Mouse (Mus musculus): ENCODE results near the gene Klf16.
"Not testable (repeated sequence)": the region's sequence is repeated elsewhere in the genome, so short reads cannot be mapped to it uniquely, and the experiment has no call there.

Gene Klf16

GRCm38 (mm10) chr10:80605721-80606120, 28.6 kb upstream of the Klf16 start, which contains the start of gene Gm49322:
Gene Gm49322, plus strand, starts transcription at chr10:80606021.
- not testable (repeated sequence) for DNase-seq (ENCODE audit: low spot score)

DNA sequence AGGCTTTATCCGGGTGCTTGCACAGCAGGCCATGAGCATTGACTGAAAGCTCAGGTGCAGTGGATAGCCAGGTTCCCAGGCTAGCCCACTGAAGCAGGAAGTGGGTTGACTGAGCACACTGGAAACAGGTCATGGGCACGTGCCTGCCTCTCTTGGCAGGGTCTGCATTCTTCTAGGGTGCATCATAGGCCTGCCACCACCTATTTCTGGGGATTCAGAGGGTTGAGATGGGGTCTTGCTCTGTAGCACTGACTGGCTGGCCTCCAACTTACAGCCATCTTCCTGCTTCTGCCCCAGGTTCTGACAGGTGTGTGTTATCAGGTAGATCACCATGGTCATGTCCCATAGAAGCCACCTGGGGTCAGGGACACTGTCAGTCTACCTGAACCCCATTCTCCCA, 27.9 kb upstream of the Klf16 start:
- no peak for DNase-seq (ENCODE audit: low spot score)

GRCm38 (mm10) chr10:80604001-80604509, 26.9 kb upstream of the Klf16 start:
- DNase-seq (ENCODE audit: low spot score), result no peak

DNA sequence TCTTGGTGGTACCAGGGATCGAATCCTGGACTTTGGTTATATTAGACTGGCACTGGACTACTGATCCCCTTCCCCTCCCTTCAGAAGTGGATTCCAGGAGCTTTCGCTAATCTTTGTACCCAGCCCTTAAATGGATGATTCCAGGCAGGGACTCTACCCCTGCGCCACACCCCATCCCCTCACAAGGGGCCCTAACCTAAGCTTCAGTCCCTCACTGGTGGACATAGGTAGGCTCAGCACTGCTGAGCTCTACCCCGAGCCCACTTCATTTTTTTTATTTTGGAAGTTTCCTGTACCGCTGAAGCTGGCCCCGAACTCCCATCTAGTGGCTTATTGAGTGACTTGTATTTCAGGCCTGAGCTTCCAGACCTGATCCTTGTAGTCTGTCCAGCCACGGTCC, 26.2 kb upstream of the Klf16 start:
- no peak for DNase-seq (ENCODE audit: low spot score)

DNA sequence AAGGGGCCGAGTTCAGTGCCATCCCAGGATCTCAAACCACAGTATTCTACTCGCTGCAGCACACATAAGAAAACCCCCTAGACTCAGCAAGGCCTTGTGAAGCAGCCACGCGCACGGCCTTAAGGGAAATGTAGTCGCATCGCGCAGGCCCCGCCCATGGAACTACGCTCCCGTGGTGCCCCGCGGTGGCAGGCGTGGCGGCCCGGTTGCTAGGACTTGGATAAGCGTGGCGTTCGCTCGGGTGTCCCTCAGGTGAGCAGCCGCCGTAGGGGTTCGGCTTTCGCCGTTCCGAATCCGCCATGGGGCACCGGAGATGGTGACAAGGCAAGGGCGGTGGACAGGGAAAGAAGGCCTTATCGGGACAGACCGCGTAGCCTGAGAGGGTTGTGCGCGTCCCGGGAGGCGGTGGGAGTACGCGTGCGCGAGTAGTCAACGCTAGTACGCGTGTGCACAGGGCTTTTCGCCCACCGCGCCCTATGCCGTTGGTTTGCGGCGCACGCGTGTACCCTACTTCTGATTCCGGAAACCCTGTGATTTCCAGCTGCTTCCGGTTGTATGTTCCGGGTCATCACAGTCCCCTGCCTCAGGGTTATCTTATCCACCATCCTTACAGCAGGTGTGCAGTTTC, 25.7 kb upstream of the Klf16 start, which contains the start of the genes Scamp4 and Adat3:
Gene Scamp4, plus strand, starts transcription at position 175 of the 628 bp plus-strand sequence.
Gene Adat3, plus strand, starts transcription at position 183 of the 628 bp plus-strand sequence.
- peak; percentile 90 for DNase-seq (ENCODE audit: low spot score)

DNA sequence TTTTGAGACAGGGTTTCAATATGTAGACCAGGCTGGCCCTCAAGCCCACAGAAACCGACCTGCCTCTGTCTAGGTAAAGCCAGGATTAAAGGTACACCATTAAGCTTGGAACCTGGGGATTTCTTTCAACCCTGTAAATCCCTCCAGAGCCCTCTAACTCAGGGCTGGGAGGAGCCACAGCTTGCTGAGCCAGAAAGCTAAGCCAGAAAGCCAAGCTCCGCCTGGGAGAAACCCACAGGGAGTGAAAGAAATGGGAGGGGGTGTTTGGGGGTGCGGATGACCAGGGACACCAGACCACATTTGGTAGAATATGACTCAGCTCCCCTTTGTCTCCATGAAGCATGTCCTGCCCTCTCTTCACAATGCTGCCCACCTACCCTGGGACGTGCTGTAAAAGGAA, 19.2 kb upstream of the Klf16 start:
- DNase-seq (ENCODE audit: low spot score), result no peak

DNA sequence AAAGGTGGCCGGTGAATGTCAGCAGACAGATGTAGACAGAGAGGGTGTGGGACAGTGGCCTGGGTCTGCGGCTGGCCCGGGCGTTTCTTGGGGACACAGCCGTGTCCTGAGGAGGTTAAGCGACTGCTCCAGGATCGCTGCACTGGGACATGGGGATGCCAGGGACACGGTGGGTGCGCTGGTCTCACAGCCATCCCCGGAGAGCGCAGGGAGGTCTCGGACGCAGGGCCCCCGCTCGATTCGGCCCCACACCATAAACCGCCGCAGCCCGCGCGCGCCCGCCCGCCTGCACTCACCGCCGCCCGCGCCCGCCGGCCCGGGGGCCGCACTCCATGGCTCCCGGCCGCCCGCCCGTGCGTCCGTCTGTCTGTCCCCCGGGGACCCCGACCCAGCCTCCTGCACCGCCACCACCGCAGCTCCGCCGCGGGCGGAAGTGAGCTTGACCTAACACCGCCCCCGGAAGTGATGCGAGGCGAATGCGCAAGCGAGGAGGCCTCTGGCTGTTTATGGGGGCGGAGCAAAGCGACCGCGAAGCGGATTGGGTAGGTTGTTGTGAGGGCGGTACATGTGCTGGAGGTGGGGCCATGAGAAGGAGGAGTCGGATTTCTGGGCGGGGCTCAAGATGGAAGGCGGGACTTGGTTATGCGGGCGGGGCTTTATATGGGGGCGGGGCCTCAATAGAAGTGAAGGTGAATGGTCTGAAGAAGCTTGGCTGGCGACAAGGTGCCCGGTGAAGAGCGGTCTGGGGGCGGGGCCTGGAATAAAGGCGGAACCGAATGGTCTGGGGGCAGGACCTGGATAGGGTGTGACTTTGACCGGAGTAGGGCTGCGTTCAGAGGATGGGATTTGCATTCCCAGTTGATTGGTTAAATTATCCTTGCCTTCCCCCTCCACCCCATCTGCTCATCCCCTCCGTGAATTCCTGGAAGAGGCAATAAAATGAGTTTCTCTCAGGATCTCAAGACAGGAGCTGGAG, 13.0 kb upstream of the Klf16 start, which contains the start of gene Abhd17a:
Gene Abhd17a, minus strand, starts transcription at position 463 of the 976 bp plus-strand sequence.
- DNase-seq (ENCODE audit: low spot score), result peak; percentile 90

DNA sequence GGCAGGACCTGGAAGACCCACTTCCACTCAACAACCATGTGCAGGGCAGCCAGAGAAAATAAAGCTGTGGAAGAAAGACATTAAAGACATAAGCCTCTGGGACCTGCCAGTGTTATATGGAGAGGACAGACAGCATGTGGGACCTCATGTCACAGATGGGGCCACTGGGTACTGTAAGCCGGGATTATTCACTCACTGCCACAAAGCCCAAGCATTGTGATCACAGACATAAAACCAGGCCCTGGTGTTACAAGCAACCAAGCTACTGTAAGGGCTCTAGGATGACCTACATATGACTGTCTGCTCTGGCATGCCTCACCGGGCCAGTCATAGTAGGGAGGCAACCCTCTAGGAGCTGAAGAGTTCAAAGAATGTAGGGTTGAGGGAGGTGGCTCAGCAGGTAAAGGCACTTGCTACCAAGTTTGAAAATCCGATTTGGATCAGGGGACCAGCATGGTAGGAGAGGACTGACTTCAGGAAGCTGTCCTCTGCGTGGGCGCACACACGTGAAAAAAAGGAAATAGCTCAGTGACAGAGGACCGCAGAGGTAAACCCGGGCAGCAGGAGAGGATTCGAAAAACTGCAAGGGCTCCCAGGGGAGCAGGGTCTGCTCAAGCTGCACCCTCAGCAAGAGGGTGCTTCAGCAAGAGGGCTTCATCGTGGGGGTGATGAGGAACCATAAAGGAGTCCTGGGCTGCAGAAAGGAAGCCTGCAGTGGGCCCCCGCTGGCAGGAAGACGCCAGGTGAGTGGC, 12.2 kb upstream of the Klf16 start:
- no peak for DNase-seq (ENCODE audit: low spot score)

GRCm38 (mm10) chr10:80587305-80587657, 10.2 kb upstream of the Klf16 start:
- no peak for DNase-seq (ENCODE audit: low spot score)

- no peak for DNase-seq (ENCODE audit: low spot score)
Observed at GRCm38 (mm10) chr10:80586407-80587304, 9.5 kb upstream of the Klf16 start.

- no peak for DNase-seq (ENCODE audit: low spot score)
Observed at GRCm38 (mm10) chr10:80585581-80585980, 8.5 kb upstream of the Klf16 start.

GRCm38 (mm10) chr10:80584642-80585552, 7.8 kb upstream of the Klf16 start:
- DNase-seq (ENCODE audit: low spot score), result no peak

DNA sequence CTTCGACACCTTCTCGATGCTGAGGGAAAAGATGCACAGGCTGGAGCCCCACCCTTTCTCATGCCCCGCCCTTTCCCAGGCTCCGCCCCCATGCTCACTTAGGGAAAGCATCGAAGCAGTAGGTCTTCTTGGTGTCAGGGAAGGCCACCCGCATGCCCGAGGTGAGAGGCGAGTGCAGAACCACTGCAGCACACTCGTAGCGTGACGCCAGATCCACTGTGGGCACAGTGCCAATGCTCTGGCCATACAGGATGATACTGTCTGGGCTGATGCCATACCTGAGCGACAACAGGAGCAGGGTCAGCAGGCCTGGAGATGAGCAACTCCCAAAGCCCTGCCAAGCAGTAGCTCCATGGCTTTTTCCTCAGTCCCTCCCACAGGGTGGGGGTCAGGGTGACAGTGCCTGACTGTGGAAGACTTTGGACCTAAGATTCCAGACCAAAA, 6.9 kb upstream of the Klf16 start:
- DNase-seq (ENCODE audit: low spot score), result no peak

DNA sequence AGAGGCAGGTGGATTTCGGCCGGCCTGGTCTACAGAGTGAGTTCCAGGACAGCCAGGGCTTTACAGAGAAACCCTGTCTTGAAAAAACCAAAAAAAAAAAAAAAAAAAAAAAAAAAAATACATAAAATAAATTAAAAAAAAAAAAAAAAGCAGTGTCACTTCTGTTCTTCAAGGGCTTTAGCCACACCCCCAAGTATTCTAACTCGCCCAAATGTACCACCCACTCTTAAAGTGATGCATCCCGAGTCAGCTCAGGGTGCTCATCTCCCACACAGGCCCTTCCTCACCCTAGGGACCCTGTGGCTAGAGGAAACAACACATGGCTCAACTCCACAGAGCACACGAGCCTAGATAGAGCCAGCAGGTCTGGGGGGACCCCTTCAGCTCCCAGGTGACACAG, 5.9 kb upstream of the Klf16 start:
- DNase-seq (ENCODE audit: low spot score), result no peak

DNA sequence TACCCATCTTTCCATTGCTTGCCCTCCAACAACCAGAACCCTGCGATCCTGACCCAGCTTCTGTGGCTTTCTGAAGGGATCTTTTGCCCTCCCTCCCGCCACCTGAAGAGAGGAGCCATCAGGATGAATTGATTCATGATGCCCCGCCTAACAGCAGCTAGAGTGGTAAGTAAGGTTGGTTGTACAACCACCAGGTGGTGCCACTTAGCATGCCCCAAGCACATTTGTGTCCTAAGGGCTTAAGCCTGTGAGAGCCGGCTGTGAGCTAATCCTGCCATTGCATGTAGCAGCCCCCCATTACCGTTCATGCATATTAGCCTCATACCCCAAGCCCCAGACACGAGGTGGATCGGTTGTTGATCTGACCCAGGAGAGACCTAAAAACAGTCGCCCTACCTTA, 1.8 kb upstream of the Klf16 start:
- DNase-seq (ENCODE audit: low spot score), result no peak

DNA sequence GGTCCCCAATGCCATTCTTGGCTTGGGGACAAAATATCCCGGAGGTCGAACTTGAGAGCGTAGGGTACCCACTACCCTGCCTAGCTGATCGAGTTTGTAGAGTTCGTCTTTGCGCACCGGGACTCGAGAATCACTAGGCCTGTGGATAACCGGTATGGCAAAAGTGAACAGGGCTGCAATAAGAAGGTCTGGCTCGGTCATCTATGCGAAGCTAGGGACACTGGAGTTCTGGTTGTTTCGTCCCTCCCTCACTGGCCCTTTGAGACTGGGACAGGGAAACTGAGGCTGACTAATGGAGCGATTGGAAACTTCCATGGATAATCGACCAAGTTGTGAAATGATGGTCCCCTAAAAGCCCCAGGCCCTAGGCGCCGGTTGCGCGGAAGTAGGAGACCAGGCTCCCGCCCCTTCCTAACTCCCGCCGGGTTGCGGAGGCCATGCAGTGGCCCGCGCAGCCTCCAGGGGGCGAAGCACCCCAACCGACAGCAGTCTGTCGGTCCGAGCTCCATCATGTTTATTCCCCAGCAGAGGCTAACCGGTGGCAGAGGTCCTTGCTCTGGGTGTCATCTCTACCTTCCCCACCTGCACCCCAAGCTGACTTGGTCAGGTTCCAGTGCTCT, 1.1 kb upstream of the Klf16 start:
- peak; percentile 75 for DNase-seq (ENCODE audit: low spot score)

GRCm38 (mm10) chr10:80576351-80577194, 548 bp downstream of the Klf16 start:
- DNase-seq (ENCODE audit: low spot score), result peak; percentile 48

DNA sequence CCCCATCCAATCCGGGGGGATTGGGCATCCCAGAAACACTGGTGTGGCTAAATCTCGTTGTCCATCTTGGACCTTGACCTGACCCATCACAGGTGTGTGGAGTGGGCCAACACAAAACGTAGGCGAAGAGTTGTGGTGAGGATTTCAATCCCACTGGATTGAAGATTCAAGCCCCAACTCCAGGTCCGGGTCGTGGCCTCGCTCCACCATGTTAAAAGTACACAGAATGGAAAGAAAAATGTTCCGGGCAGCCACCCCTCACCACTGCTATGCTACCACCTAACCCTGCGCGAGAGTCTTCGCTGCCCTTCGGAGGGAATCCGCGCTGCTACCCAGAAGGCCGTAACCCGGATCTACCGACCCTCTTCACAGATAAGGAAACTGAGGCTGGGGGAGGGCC, 1.2 kb downstream of the Klf16 start:
- no peak for DNase-seq (ENCODE audit: low spot score)
